Mouse (Mus musculus) G1E (cell line): ENCODE measurements around the gene Abcc1.

ENCODE experiments used
- CTCF ChIP-seq: IDR thresholded peaks from 2 replicates; pipeline ENCODE4 v1.5.1; 2012; ENCODE audit warnings: low read depth, low read length, inconsistent platforms, mixed read lengths
- GATA1 ChIP-seq: IDR thresholded peaks from 2 replicates; pipeline ENCODE4 v1.6.1; 2012; ENCODE audit warnings: borderline replicate concordance, low read length, inconsistent platforms, mixed read lengths
- GATA2 ChIP-seq: IDR thresholded peaks from 2 replicates; pipeline ENCODE4 v1.6.1; 2012; ENCODE audit warnings: low read depth, low read length, inconsistent platforms, borderline replicate concordance
- POLR2AphosphoS5 ChIP-seq: IDR thresholded peaks from 2 replicates; pipeline ENCODE4 v1.6.1; 2012; ENCODE audit warnings: low read depth, low read length, inconsistent platforms; ENCODE audit not compliant: insufficient replicate concordance
- TAL1 ChIP-seq: conservative IDR thresholded peaks from 2 replicates; pipeline ENCODE4 v1.6.1; 2012; ENCODE audit warnings: low read depth, low read length, inconsistent platforms, mixed read lengths

- TF ChIP-seq CTCF (no peak), POLR2AphosphoS5 (no peak), GATA1 (no peak), GATA2 (no peak), TAL1 (no peak)
These were observed 68.0 kb downstream of the Abcc1 start for GRCm38 (mm10) chr16:14429371-14429770.
